Mouse (Mus musculus): Measurements from ENCODE around the gene Nol6.

DNA sequence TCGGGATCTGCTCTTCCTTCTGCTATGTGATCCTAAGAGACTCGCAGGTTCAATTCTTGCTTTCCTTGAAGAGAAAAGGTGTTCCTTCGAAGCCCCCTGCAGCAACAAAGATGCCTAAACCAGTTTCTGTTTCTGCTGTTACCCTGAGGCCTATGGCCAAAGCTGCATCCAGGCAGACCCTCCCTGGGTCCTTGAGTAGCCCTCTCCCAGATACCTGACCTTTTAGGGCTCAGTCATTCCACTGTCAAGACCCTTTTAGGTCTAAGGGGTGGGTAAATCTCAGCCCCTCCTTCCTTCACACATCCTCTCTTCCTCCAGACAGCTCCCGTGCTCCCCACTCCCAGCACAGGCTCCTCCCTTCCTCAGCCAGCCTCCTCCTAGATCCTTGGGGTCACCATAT, 35.1 kb downstream of the Nol6 start:
- no peak for TF ChIP-seq POLR2A (IDR thresholded peaks at IDR 0.05; ENCODE audit: insufficient read depth, low read depth, low read length)
- no peak for TF ChIP-seq CTCF (IDR thresholded peaks at IDR 0.05; ENCODE audit: insufficient read depth, low read depth, low read length)

Measured in olfactory bulb, adult 2 months (tissue).